Mouse (Mus musculus): ENCODE data around the gene Xkr8.

The Xkr8 gene

GRCm38 (mm10) chr4:132735894-132736293 lies 3.5 kb upstream of the Xkr8 start:
- no peak for DNase-seq (ENCODE audit: low spot score)

- no peak for DNase-seq (ENCODE audit: low spot score)
These were observed 3.0 kb upstream of the Xkr8 start for GRCm38 (mm10) chr4:132735389-132735788.

- DNase-seq (ENCODE audit: low spot score) = no peak
These were observed 2.4 kb upstream of the Xkr8 start for GRCm38 (mm10) chr4:132734766-132735165.

GRCm38 (mm10) chr4:132733071-132733770 lies 875 bp upstream of the Xkr8 start:
- no peak for DNase-seq (ENCODE audit: low spot score)

GRCm38 (mm10) chr4:132731616-132732015 lies 730 bp downstream of the Xkr8 start:
- no peak for DNase-seq (ENCODE audit: low spot score)

GRCm38 (mm10) chr4:132728233-132728632 lies 4.1 kb downstream of the Xkr8 start:
- DNase-seq (ENCODE audit: low spot score) = no peak

- DNase-seq (ENCODE audit: low spot score) = no peak
These were observed 14.1 kb downstream of the Xkr8 start for GRCm38 (mm10) chr4:132718251-132718650.

GRCm38 (mm10) chr4:132713181-132713580 lies 19.2 kb downstream of the Xkr8 start:
- DNase-seq (ENCODE audit: low spot score) = no peak

GRCm38 (mm10) chr4:132706885-132707284 lies 25.5 kb downstream of the Xkr8 start:
- no peak for DNase-seq (ENCODE audit: low spot score)

GRCm38 (mm10) chr4:132702076-132702475 lies 30.3 kb downstream of the Xkr8 start:
- no peak for DNase-seq (ENCODE audit: low spot score)

- DNase-seq (ENCODE audit: low spot score) = no peak
These were observed 39.0 kb downstream of the Xkr8 start for GRCm38 (mm10) chr4:132693366-132693765.

- DNase-seq (ENCODE audit: low spot score) = no peak
These were observed 42.7 kb downstream of the Xkr8 start for GRCm38 (mm10) chr4:132689634-132690033.

- no peak for DNase-seq (ENCODE audit: low spot score)
These were observed 55.4 kb downstream of the Xkr8 start for GRCm38 (mm10) chr4:132676771-132677539.
